Comparison of ENCODE assay signal across 9 mouse cellular contexts in genomic region chr7:113347271-113347670, GRCm38 (mm10). TPM values are rescaled to one million over a fixed set of nuclear protein-coding genes. Genes with fewer than 3 reads are reported as not detected.
A peak's percentile ranks its signal among the peaks of the same experiment; 100 is the strongest.
DNase-seq lines count a peak whose midpoint lies in the region; ATAC-seq lines count a peak whose summit lies in the region.
"Had no signal": no experiment of that assay in that cellular context is flagged by ENCODE, and none has a peak within 500 bp of the region (broad histone marks: within the 10 kb centered on the region; RNA-seq: fewer than 3 reads in every experiment).

No protein-coding gene starts in this region.

- no peak overlapping the region for H3K4me2 ChIP-seq in heart, embryonic 11.5 days
- H3K4me2 ChIP-seq: limb, embryonic 12.5 days had no signal

- no peak for ATAC-seq in heart, embryonic 11.5 days (replicated peaks; ENCODE audit: insufficient number of reproducible peaks, low FRiP score, low TSS enrichment)

- H3K9ac ChIP-seq in heart, embryonic 11.5 days (ENCODE audit: low read depth, low read length): no peak overlapping the region
- H3K9ac ChIP-seq: limb, embryonic 12.5 days had no signal

- no peaks in the 10 kb centered on the region for H3K27me3 ChIP-seq in heart, embryonic 11.5 days (ENCODE audit: control insufficient read depth, insufficient read depth, low read length)
- H3K27me3 ChIP-seq: limb, embryonic 12.5 days had no signal

- DNase-seq in heart, adult 9 months (ENCODE audit: low spot score in 2 of 2): peak; percentile 22 to 35
- peak; percentile 31 for DNase-seq in fibroblast of lung, adult 2 months (ENCODE audit: low read depth)
- DNase-seq in layer of hippocampus, adult 9-10 months (ENCODE audit: low spot score): peak; percentile 83
- peak; percentile 90 for DNase-seq in right cerebral cortex, adult 18-20 months
- DNase-seq in kidney, postnatal 4 days: no peak
- DNase-seq in thymus, postnatal 14 days: no peak
- no peak for DNase-seq in urinary bladder, postnatal 25 days (ENCODE audit: low spot score)

- H3K4me3 ChIP-seq in heart, embryonic 11.5 days (ENCODE audit: low read depth, low read length): no peak overlapping the region
- H3K4me3 ChIP-seq: limb, embryonic 12.5 days had no signal

- H3K27ac ChIP-seq in heart, embryonic 11.5 days (ENCODE audit: low read depth, low read length): no peak overlapping the region
- H3K27ac ChIP-seq: limb, embryonic 12.5 days had no signal

- no peaks in the 10 kb centered on the region; the same call in 1 of the 2 replicates for H3K4me1 ChIP-seq in heart, embryonic 11.5 days (ENCODE audit: control insufficient read depth, insufficient read depth, low read length)
- H3K4me1 ChIP-seq: limb, embryonic 12.5 days had no signal

- H3K36me3 ChIP-seq in heart, embryonic 11.5 days (ENCODE audit: control insufficient read depth, insufficient read depth, low read length): no peaks in the 10 kb centered on the region
- H3K36me3 ChIP-seq: limb, embryonic 12.5 days had no signal

- H3K9me3 ChIP-seq in heart, embryonic 11.5 days (replicated peaks; ENCODE audit: control insufficient read depth, low read length): no peaks in the 10 kb centered on the region
- H3K9me3 ChIP-seq: limb, embryonic 12.5 days had no signal

- WGBS in heart, embryonic 11.5 days (ENCODE audit: insufficient replicate concordance): 48% methylated on average over 4 of the region's 4 CpGs

RNA-seq across cellular contexts. Expression of gene Btbd10, which starts 21.9 kb away (rescaled TPM):
- polyA plus RNA-seq in heart, embryonic 11.5 days (2014; fragmentation: Nextera tagmentation; extraction: Ambion mirVana): 25.2 and 25.5 TPM in 2 replicates

RNA-seq across cellular contexts. Expression of gene Pth, which starts 41.1 kb away (rescaled TPM):
- polyA plus RNA-seq in heart, embryonic 11.5 days (2014; fragmentation: Nextera tagmentation; extraction: Ambion mirVana): 0.47 TPM in 1 of 2 replicates, not detected in the other
- polyA plus RNA-seq: limb, embryonic 12.5 days had no signal

Comparison
In these comparisons a context has a peak if more than half of its experiments do, and no peak if none do; other contexts are left out.
1. DNase-seq: peak in heart, adult 9 months (2 of 2), fibroblast of lung, adult 2 months (single experiment), layer of hippocampus, adult 9-10 months (single experiment) and right cerebral cortex, adult 18-20 months (single experiment); none in kidney, postnatal 4 days (0 of 2), thymus, postnatal 14 days (single experiment) and urinary bladder, postnatal 25 days (single experiment).